Mouse (Mus musculus) forebrain, embryonic 12.5 days (tissue): ENCODE data around the gene Inpp5d. TPM values are rescaled to one million over a fixed set of nuclear protein-coding genes. Genes with fewer than 3 reads are reported as not detected.
"Not testable (repeated sequence)": the region's sequence is repeated elsewhere in the genome, so short reads cannot be mapped to it uniquely, and the experiment has no call there.

Source experiments
- ATAC-seq: fragments of 200-750 bp; cut with Nextera tagmentation; 2 replicates; pipeline ENCODE4 v1.8.0; 2017; ENCODE audit warnings: moderate TSS enrichment; ENCODE audit not compliant: low FRiP score
- H3K27ac ChIP-seq: fragments of 300-500 bp; sonication (generic); 2 replicates; pipeline ENCODE4 v1.5.1; 2016; ENCODE audit warnings: mild to moderate bottlenecking
- H3K27me3 ChIP-seq: fragments of 300-500 bp; sonication (generic); 2 replicates; pipeline ENCODE4 v1.6.1; 2016; ENCODE audit warnings: mild to moderate bottlenecking
- H3K36me3 ChIP-seq: fragments of 300-500 bp; sonication (generic); replicated peaks from 2 replicates; pipeline ENCODE4 v1.6.1; 2016; ENCODE audit warnings: mild to moderate bottlenecking
- H3K4me1 ChIP-seq: fragments of 300-500 bp; sonication (generic); 2 replicates; pipeline ENCODE4 v1.6.1; 2016
- H3K4me2 ChIP-seq: fragments of 300-500 bp; sonication (generic); 2 replicates; pipeline ENCODE4 v1.6.1; 2016; ENCODE audit warnings: mild to moderate bottlenecking, moderate library complexity
- H3K4me3 ChIP-seq: fragments of 300-500 bp; sonication (generic); replicated peaks from 2 replicates; pipeline ENCODE4 v1.5.1; 2016; ENCODE audit warnings: mild to moderate bottlenecking
- H3K9ac ChIP-seq: fragments of 300-500 bp; sonication (generic); 2 replicates; pipeline ENCODE4 v1.6.1; 2016; ENCODE audit warnings: mild to moderate bottlenecking
- H3K9me3 ChIP-seq: fragments of 300-500 bp; sonication (generic); 2 replicates; pipeline ENCODE4 v1.6.1; 2016
- WGBS: fragments of 180-500 bp; shearing (Covaris S2); methylation state at CpG from one replicate; pipeline ENCODE4 v1.1.7; 2016; 5-methylcytosine and 5-hydroxymethylcytosine counted together
- polyA plus RNA-seq: library from polyadenylated mRNA; unstranded; fragments of >200 nt; fragmentation: Nextera tagmentation; extraction: Ambion mirVana; gene quantifications from 2 replicates; pipeline ENCODE4 v1.2.1, GENCODE M21; 2016

Inpp5d gene
- polyA plus RNA-seq, 1 experiment from 2014 or later, result 3.8 TPM

GRCm38 (mm10) chr1:87668300-87668699 lies 48.2 kb downstream of the Inpp5d start:
- no peak for ATAC-seq
- no peaks in the 10 kb centered on the region for H3K27me3 ChIP-seq
- H3K4me3 ChIP-seq, result no peak overlapping the region
- no peaks in the 10 kb centered on the region for H3K36me3 ChIP-seq
- H3K9me3 ChIP-seq, result no peaks in the 10 kb centered on the region
- WGBS, result 91% methylated on average over 7 of the region's 7 CpGs
- no peak overlapping the region for H3K27ac ChIP-seq
- H3K9ac ChIP-seq, result no peak overlapping the region
- H3K4me2 ChIP-seq, result no peak overlapping the region
- H3K4me1 ChIP-seq, result no peaks in the 10 kb centered on the region

- Histone ChIP-seq H3K4me3 (no peak overlapping the region), H3K4me1 (no peaks in the 10 kb centered on the region), H3K4me2 (no peak overlapping the region), H3K27ac (no peak overlapping the region), H3K27me3 (no peaks in the 10 kb centered on the region), H3K9ac (no peak overlapping the region), H3K9me3 (no peaks in the 10 kb centered on the region), H3K36me3 (no peaks in the 10 kb centered on the region)
- WGBS, result 64% methylated on average over 4 of the region's 4 CpGs
- no peak for ATAC-seq
Measured at GRCm38 (mm10) chr1:87671483-87671882, 51.4 kb downstream of the Inpp5d start.

DNA sequence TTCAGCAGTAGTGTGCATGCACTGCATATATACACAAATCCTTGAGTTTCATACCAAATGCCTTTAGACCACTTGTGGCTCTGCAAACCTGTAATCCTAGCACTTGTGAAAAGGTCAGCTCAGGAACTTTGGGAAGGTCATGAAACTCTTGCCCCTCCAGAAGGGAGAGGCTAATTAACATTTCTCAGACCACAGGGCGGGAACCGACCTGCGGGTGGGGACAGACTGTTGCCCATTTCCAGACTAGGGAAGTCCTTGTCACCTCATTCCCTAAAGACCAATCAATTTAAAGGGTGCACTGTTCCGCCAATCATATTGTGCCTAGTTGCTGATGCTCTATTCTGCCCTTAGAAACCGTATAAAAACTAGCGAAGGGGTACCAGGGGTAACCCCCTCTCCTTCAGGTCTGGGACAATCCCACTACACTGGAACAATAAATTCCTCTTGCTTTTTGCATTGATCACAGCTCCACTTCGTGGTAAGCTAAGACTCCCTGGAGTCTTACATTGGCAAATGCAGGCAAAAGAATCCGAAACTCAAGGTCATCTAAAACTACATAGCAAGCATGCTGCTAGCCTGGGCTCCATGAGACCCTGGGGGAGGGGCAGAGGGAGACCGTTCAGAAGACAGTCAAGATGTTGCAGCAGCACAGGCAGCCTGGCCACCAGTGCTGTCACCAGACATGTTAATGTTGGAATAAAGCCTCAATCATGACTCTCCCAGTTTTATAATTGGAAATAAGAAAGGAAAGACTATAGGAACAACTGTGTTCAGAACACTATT lies 53.9 kb downstream of the Inpp5d start:
- Histone ChIP-seq H3K27me3 (no peaks in the 10 kb centered on the region), H3K9ac (no peak overlapping the region), H3K4me2 (no peak overlapping the region), H3K27ac (no peak overlapping the region), H3K4me3 (no peak overlapping the region), H3K36me3 (no peaks in the 10 kb centered on the region), H3K4me1 (no peaks in the 10 kb centered on the region), H3K9me3 (no peaks in the 10 kb centered on the region)
- no peak for ATAC-seq
- WGBS, result 72% methylated on average over 9 of the region's 9 CpGs

DNA sequence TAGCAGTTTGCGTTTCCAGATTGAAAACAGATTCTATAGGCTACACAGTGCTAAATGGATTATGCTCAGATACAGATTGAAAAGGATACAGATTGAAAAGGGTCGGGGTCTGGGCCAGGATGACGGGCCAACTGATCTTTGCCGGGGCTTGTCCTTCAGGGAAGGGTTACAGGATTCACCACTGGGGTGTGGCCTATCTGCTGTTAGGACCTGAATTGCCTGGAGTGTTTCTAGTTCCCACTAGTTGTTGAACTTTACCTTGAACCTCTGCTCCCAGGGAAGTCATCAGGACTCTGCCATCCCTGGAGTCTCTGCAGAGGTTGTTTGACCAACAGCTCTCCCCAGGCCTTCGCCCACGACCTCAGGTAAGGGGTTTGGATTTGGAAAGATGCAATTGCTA lies 55.9 kb downstream of the Inpp5d start:
- Histone ChIP-seq H3K9ac (no peak overlapping the region), H3K4me2 (no peak overlapping the region), H3K27me3 (no peaks in the 10 kb centered on the region), H3K4me3 (no peak overlapping the region), H3K27ac (no peak overlapping the region), H3K36me3 (no peaks in the 10 kb centered on the region), H3K4me1 (no peaks in the 10 kb centered on the region), H3K9me3 (no peaks in the 10 kb centered on the region)
- 81% methylated on average over 6 of the region's 6 CpGs for WGBS
- ATAC-seq, result no peak

GRCm38 (mm10) chr1:87679089-87679488 lies 59.0 kb downstream of the Inpp5d start:
- Histone ChIP-seq H3K4me3 (no peak overlapping the region), H3K27ac (no peak overlapping the region), H3K27me3 (no peaks in the 10 kb centered on the region), H3K4me2 (no peak overlapping the region), H3K4me1 (no peaks in the 10 kb centered on the region), H3K9ac (no peak overlapping the region), H3K36me3 (no peaks in the 10 kb centered on the region), H3K9me3 (no peaks in the 10 kb centered on the region)
- 85% methylated on average over 5 of the region's 5 CpGs for WGBS
- no peak for ATAC-seq

DNA sequence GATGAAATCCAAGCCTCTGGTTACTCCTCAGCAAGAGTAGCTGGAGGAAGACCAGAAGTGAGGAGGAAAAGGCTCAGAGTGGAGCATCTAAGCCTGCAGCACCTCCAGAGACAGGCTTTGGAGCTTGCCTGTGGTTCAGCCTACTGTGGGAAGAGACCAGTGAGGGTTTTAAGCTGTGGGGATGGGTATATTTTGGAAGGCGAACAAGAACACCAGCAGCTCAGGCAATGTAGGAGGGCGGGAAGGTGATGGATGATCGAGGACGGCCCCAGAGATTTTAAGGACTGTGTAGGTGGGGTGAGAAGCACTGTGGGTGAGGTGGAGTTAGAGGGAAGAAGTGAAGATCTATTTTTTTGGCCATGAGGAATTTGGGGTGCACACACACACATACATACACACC lies 60.8 kb downstream of the Inpp5d start:
- H3K27me3 ChIP-seq, result no peaks in the 10 kb centered on the region
- ATAC-seq, result no peak
- H3K27ac ChIP-seq, result no peak overlapping the region
- no peaks in the 10 kb centered on the region for H3K9me3 ChIP-seq
- H3K9ac ChIP-seq, result no peak overlapping the region
- no peaks in the 10 kb centered on the region for H3K36me3 ChIP-seq
- H3K4me1 ChIP-seq, result no peaks in the 10 kb centered on the region
- WGBS, result 87% methylated on average over 4 of the region's 4 CpGs
- H3K4me3 ChIP-seq, result no peak overlapping the region
- no peak overlapping the region for H3K4me2 ChIP-seq

- not testable (repeated sequence) for H3K9me3 ChIP-seq, H3K27me3 ChIP-seq, H3K4me1 ChIP-seq, H3K9ac ChIP-seq, H3K4me3 ChIP-seq, ATAC-seq, H3K4me2 ChIP-seq, H3K36me3 ChIP-seq, H3K27ac ChIP-seq
- WGBS, result 84% methylated on average over 7 of the region's 7 CpGs
Measured at GRCm38 (mm10) chr1:87682473-87682872, 62.4 kb downstream of the Inpp5d start.

DNA sequence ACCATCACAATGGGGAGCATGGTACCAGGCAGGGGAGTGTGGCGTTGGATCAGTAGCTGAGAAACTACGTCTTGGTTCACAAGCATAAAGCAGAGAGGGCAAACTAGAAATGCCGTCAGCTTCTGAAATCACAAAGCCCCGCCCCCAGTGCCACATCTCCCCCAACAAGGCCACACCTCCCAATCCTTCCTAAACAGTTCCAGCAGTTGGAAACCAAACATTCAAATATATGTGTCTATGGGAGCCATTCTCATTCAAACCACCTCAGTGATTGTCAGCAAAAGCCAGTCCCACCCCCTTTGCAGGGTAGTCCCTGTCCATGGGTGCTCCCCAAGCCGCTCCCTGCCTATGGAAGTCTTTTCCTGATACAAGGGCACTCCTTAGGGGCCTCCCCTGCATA lies 64.0 kb downstream of the Inpp5d start:
- Histone ChIP-seq H3K27ac (no peak overlapping the region), H3K36me3 (no peaks in the 10 kb centered on the region), H3K9me3 (no peaks in the 10 kb centered on the region), H3K4me1 (no peaks in the 10 kb centered on the region), H3K4me2 (no peak overlapping the region), H3K4me3 (no peak overlapping the region), H3K27me3 (no peaks in the 10 kb centered on the region), H3K9ac (no peak overlapping the region)
- no peak for ATAC-seq
- WGBS, result 95% methylated on average over 5 of the region's 5 CpGs

- H3K4me1 ChIP-seq, result no peaks in the 10 kb centered on the region
- no peak overlapping the region for H3K27ac ChIP-seq
- H3K4me3 ChIP-seq, result no peak overlapping the region
- H3K36me3 ChIP-seq, result no peaks in the 10 kb centered on the region
- no peaks in the 10 kb centered on the region for H3K27me3 ChIP-seq
- 87% methylated on average over 3 of the region's 3 CpGs for WGBS
- no peaks in the 10 kb centered on the region for H3K9me3 ChIP-seq
- ATAC-seq, result no peak
- H3K4me2 ChIP-seq, result no peak overlapping the region
- H3K9ac ChIP-seq, result no peak overlapping the region
Measured at GRCm38 (mm10) chr1:87684791-87685190, 64.7 kb downstream of the Inpp5d start.

- Histone ChIP-seq H3K36me3 (no peaks in the 10 kb centered on the region), H3K9me3 (no peaks in the 10 kb centered on the region), H3K9ac (no peak overlapping the region), H3K27ac (no peak overlapping the region), H3K4me2 (no peak overlapping the region), H3K4me1 (no peaks in the 10 kb centered on the region), H3K27me3 (no peaks in the 10 kb centered on the region), H3K4me3 (no peak overlapping the region)
- no peak for ATAC-seq
- WGBS, result 93% methylated on average over 4 of the region's 4 CpGs
Measured at GRCm38 (mm10) chr1:87686351-87686750, 66.2 kb downstream of the Inpp5d start.

DNA sequence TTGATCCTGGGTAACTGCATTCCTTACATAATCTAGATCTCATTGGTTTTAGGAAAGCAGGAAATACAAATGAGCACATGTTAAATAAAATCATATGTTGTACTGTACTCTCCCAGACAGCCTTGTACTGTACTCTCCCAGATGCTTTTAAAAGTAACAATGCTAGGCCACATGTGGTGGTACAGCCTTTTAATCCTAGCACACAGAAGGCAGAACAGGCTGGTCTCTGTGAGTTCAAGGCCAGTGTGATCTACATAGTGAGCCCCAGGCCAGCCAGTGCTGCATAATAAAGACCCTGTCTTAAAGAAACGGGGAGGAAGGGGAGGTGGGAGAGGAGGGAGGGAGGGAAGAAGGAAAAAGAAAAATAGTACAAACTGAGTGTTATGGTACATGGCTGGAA lies 66.9 kb downstream of the Inpp5d start:
- Histone ChIP-seq H3K9ac (no peak overlapping the region), H3K4me3 (no peak overlapping the region), H3K9me3 (no peaks in the 10 kb centered on the region), H3K4me1 (no peaks in the 10 kb centered on the region), H3K36me3 (no peaks in the 10 kb centered on the region), H3K27me3 (no peaks in the 10 kb centered on the region), H3K27ac (no peak overlapping the region), H3K4me2 (no peak overlapping the region)
- ATAC-seq, result no peak
- WGBS, result 43% methylated on average over 1 of the region's 1 CpGs

- no peak for ATAC-seq
- 100% methylated on average over 1 of the region's 1 CpGs for WGBS
- H3K9ac ChIP-seq, result no peak overlapping the region
- no peaks in the 10 kb centered on the region for H3K27me3 ChIP-seq
- no peaks in the 10 kb centered on the region for H3K36me3 ChIP-seq
- H3K27ac ChIP-seq, result no peak overlapping the region
- H3K4me3 ChIP-seq, result no peak overlapping the region
- no peaks in the 10 kb centered on the region for H3K9me3 ChIP-seq
- no peak overlapping the region for H3K4me2 ChIP-seq
- no peaks in the 10 kb centered on the region for H3K4me1 ChIP-seq
Measured at GRCm38 (mm10) chr1:87689661-87690341, 69.7 kb downstream of the Inpp5d start.

- H3K36me3 ChIP-seq, result no peaks in the 10 kb centered on the region
- no peak overlapping the region for H3K4me2 ChIP-seq
- ATAC-seq, result no peak
- H3K4me3 ChIP-seq, result no peak overlapping the region
- no peaks in the 10 kb centered on the region for H3K4me1 ChIP-seq
- 61% methylated on average over 5 of the region's 5 CpGs for WGBS
- H3K9me3 ChIP-seq, result no peaks in the 10 kb centered on the region
- no peak overlapping the region for H3K27ac ChIP-seq
- no peak overlapping the region for H3K9ac ChIP-seq
- H3K27me3 ChIP-seq, result no peaks in the 10 kb centered on the region
Measured at GRCm38 (mm10) chr1:87696358-87696757, 76.2 kb downstream of the Inpp5d start.
